Mouse (Mus musculus): ENCODE data around the gene Cabcoco1. TPM values are rescaled to one million over a fixed set of nuclear protein-coding genes. Genes with fewer than 3 reads are reported as not detected.

Gene Cabcoco1
- 56.6 and 59.1 TPM in 2 replicates for polyA plus RNA-seq (2012; rRNA removed)

DNA sequence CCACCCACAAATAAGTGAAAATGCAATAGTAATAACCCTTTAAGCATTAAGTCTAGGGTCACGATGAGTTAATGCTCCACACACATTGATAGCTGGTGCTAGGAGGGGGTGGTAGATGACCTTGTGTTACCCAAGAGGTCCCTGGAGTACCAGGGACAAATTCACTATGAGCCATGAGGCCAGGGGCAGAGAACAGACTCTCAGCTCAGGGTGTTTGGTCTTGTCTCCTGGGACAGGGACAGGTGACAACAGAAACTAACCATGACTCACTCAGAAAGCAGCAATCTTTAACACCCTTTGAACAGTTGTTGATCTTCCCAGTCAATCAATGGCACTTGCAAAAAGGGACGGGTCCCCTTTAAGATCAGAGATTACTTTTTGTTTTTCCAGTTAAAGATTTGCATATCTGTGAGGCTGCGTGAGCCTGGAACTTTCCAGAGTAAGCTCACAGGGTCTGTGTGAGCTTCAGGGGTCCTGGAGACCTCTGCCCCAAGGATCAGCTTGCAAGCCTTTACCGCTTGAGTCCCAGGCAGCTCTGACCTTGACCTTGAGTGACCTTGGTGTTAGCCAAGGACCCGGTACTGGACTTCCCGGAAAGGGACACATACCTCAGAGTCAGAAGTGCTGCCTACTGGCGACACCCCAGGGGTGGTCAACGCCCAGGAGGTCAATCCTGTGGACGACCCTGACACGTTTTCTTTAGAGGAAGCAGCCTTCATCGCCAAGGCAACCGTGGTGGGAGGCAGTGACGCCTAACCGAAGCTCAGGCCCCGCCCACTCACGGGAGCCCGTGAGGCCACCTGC, at the start of gene Cabcoco1:
Gene Cabcoco1 (minus strand): TSS at position 758 of the 804 bp plus-strand sequence.
- H3K4me3 ChIP-seq (ENCODE audit: control insufficient read depth, low read depth, low read length), result peak within 1 kb of the TSS; percentile 94
- TF ChIP-seq POLR2A (IDR thresholded peaks at IDR 0.05; ENCODE audit: control insufficient read depth, low read depth, low read length), result peak; percentile 87
- no peak for TF ChIP-seq CTCF (IDR thresholded peaks at IDR 0.05; ENCODE audit: control insufficient read depth, insufficient read depth, insufficient replicate concordance, low read depth, low read length)
- H3K27me3 ChIP-seq (ENCODE audit: control insufficient read depth, insufficient read depth, low read length), result no peaks in the 10 kb centered on the region
- no peaks in the 10 kb centered on the region; the same call in 1 of the 2 replicates for H3K36me3 ChIP-seq (ENCODE audit: control insufficient read depth, insufficient read depth, low read length)
- H3K27ac ChIP-seq (ENCODE audit: control insufficient read depth, insufficient read depth, low read depth, low read length), result peak within 1 kb of the TSS; percentile 94
- H3K4me1 ChIP-seq (ENCODE audit: control insufficient read depth, insufficient read depth, low read length), result peaks cover 9% of the 10 kb centered on the region

DNA sequence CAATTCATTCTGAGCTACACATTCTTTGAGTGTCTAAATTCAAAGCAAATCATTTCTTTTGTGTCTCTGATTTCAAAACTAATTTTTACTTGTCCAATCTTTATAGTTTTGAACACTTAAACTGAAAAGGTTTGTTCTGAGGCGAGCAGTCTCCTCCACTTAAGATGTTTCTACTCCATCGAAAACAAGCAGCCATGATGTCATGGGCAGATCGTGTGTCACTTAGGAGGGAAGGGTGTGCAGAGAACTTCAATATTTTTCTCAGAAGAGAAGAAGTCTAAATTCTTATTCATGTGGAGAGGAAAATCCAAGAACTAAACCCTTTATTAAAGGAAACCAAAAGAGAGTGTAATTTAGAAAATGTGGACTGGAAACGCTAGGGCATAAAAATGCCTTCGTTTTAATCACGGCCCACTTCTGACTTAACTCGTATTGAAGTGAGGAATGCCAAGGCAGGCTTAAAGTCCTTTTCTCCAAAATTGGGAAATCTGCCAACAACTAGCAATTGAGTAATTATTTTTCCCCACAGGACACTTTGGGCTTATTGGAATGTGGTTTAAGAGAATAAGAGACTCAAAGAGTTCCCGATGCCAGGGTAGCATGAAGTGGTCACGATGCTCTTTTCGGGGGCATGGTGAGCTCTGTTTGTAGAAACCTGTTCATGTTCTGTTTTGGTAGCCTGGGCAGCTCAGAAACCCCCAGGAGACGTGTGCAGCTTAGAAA, 48.0 kb upstream of the Cabcoco1 start:
- Histone ChIP-seq H3K4me3 (ENCODE audit: control insufficient read depth, low read depth, low read length) (no peak overlapping the region), H3K36me3 (ENCODE audit: control insufficient read depth, insufficient read depth, low read length) (no peaks in the 10 kb centered on the region), H3K27me3 (ENCODE audit: control insufficient read depth, insufficient read depth, low read length) (no peaks in the 10 kb centered on the region), H3K4me1 (ENCODE audit: control insufficient read depth, insufficient read depth, low read length) (no peaks in the 10 kb centered on the region), H3K27ac (ENCODE audit: control insufficient read depth, insufficient read depth, low read depth, low read length) (no peak overlapping the region)
- TF ChIP-seq POLR2A (IDR thresholded peaks at IDR 0.05; ENCODE audit: control insufficient read depth, low read depth, low read length) (no peak), CTCF (IDR thresholded peaks at IDR 0.05; ENCODE audit: control insufficient read depth, insufficient read depth, insufficient replicate concordance, low read depth, low read length) (no peak)

DNA sequence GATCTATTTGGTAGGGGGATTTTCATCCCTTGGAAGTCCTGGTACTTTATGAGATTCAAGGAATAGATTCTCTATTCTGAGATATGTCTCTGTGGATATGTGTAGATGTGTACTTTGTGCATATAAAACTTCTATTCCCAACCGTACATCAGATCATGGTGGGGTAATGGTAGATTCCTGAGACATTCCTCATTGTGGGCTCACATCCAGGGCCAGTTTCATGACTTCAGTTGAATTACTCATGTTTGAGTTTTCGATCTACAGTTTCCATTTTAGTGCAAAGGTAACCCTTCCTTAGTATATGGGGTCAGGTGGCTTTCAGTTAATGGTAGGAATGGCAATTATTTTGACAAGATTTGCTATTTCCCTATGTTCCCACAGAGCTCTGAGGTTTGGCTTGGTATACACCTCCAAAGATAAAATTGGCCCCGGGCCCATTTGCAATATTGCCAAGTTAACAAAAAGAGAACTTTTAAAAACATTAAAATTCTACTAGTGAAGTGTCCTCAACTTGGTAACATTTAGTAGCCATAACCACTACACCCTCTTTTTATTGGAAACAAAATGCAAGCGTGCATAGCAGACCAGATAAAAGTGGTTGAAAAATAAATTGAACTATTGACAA, 45.8 kb upstream of the Cabcoco1 start:
- no peaks in the 10 kb centered on the region for H3K4me1 ChIP-seq (ENCODE audit: control insufficient read depth, insufficient read depth, low read length)
- no peak overlapping the region for H3K4me3 ChIP-seq (ENCODE audit: control insufficient read depth, low read depth, low read length)
- H3K27me3 ChIP-seq (ENCODE audit: control insufficient read depth, insufficient read depth, low read length), result no peaks in the 10 kb centered on the region
- no peak overlapping the region for H3K27ac ChIP-seq (ENCODE audit: control insufficient read depth, insufficient read depth, low read depth, low read length)
- no peaks in the 10 kb centered on the region for H3K36me3 ChIP-seq (ENCODE audit: control insufficient read depth, insufficient read depth, low read length)
- TF ChIP-seq CTCF (IDR thresholded peaks at IDR 0.05; ENCODE audit: control insufficient read depth, insufficient read depth, insufficient replicate concordance, low read depth, low read length), result no peak
- no peak for TF ChIP-seq POLR2A (IDR thresholded peaks at IDR 0.05; ENCODE audit: control insufficient read depth, low read depth, low read length)

DNA sequence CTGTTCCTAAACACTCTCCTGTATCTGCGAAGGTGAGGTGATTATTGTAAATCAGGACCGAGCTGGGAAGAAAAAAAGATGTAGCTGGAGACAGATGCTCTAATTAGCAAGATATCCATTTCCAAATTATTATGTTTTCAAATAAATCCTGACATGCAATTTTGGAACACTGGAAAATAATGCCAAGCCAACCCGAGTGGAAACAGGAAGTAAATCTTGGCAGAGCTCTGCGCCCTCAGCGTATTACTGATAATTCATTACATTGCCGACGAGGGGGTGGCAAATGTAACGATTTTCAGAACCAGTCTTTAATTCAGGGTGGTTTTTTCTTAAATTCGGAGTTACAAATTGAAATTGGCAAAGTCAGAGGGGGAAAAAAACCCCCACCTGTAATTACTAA, 35.6 kb upstream of the Cabcoco1 start:
- TF ChIP-seq CTCF (IDR thresholded peaks at IDR 0.05; ENCODE audit: control insufficient read depth, insufficient read depth, insufficient replicate concordance, low read depth, low read length) (no peak), POLR2A (IDR thresholded peaks at IDR 0.05; ENCODE audit: control insufficient read depth, low read depth, low read length) (no peak)
- peak overlapping the region; percentile 75 for H3K4me3 ChIP-seq (ENCODE audit: control insufficient read depth, low read depth, low read length)

DNA sequence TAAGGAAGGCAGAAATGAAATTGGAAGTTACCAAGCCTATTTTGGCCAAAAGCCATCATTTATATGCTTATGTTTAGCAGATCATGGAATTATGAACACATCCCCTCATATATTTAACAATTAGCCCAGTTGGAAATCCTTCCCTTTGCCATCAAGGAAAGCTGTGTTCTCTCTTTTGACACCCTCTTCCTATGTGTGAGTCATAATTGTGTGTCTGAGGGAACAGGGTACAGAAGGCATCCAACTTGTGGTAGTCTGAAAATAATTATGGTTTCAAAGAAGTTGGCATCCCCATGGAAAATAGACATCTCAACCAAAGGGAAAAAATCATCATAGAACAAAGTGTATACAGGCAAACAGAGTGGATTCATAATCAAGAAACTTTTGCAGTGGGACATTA, 26.5 kb upstream of the Cabcoco1 start:
- TF ChIP-seq POLR2A (IDR thresholded peaks at IDR 0.05; ENCODE audit: control insufficient read depth, low read depth, low read length), result no peak
- no peak for TF ChIP-seq CTCF (IDR thresholded peaks at IDR 0.05; ENCODE audit: control insufficient read depth, insufficient read depth, insufficient replicate concordance, low read depth, low read length)
- Histone ChIP-seq H3K4me1 (ENCODE audit: control insufficient read depth, insufficient read depth, low read length) (no peaks in the 10 kb centered on the region), H3K4me3 (ENCODE audit: control insufficient read depth, low read depth, low read length) (no peak overlapping the region), H3K36me3 (ENCODE audit: control insufficient read depth, insufficient read depth, low read length) (no peaks in the 10 kb centered on the region), H3K27me3 (ENCODE audit: control insufficient read depth, insufficient read depth, low read length) (no peaks in the 10 kb centered on the region), H3K27ac (ENCODE audit: control insufficient read depth, insufficient read depth, low read depth, low read length) (no peak overlapping the region)

More for the DNA sequence above, 35.6 kb upstream of the Cabcoco1 start:
- H3K27me3 ChIP-seq (ENCODE audit: control insufficient read depth, insufficient read depth, low read length), result no peaks in the 10 kb centered on the region
- no peaks in the 10 kb centered on the region for H3K36me3 ChIP-seq (ENCODE audit: control insufficient read depth, insufficient read depth, low read length)
- no peak overlapping the region for H3K27ac ChIP-seq (ENCODE audit: control insufficient read depth, insufficient read depth, low read depth, low read length)
- H3K4me1 ChIP-seq (ENCODE audit: control insufficient read depth, insufficient read depth, low read length), result peaks cover 8% of the 10 kb centered on the region

DNA sequence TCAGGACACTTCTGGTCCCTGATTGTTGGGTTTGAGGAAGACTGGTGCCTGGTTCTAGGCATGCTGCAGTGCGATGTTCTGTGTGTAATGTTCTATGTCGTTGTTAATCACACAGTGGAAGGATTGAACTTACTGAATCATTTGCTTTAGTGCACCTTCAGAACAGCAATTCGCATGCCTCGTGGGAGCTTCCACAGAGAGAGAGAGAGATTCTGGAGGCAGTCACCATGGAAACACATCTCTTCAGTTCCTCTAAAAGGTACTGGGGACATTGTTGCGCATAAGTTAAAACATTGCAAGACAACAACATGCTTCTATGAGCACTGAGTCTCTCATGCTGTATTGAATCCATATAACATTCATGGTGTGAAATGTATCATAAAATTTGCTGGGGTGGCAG, 20.6 kb upstream of the Cabcoco1 start:
- Histone ChIP-seq H3K36me3 (ENCODE audit: control insufficient read depth, insufficient read depth, low read length) (no peaks in the 10 kb centered on the region), H3K4me1 (ENCODE audit: control insufficient read depth, insufficient read depth, low read length) (no peaks in the 10 kb centered on the region)
- no peak for TF ChIP-seq POLR2A (IDR thresholded peaks at IDR 0.05; ENCODE audit: control insufficient read depth, low read depth, low read length)
- TF ChIP-seq CTCF (IDR thresholded peaks at IDR 0.05; ENCODE audit: control insufficient read depth, insufficient read depth, insufficient replicate concordance, low read depth, low read length), result no peak

DNA sequence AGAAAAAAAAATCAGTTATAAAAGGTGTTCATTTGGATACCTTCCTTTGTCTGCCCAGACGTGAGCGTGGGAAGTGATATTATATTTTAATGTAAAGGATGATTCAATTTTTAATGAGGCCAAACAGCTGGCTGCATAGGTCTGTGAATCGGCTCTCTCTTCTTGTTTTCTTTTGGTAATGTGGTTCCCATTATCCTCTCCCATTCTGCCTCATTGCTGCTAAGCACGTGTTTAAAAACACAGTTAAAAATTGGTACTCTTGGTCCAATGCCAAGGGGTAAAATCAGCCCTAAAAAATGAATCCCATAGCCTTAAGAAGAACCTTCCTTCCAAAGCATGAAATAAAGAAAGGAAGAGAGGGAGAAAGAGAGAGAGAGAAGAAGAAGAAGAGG, 17.1 kb upstream of the Cabcoco1 start:
- no peak overlapping the region for H3K4me3 ChIP-seq (ENCODE audit: control insufficient read depth, low read depth, low read length)
- no peaks in the 10 kb centered on the region for H3K27me3 ChIP-seq (ENCODE audit: control insufficient read depth, insufficient read depth, low read length)
- H3K27ac ChIP-seq (ENCODE audit: control insufficient read depth, insufficient read depth, low read depth, low read length), result no peak overlapping the region

More for the DNA sequence above, 20.6 kb upstream of the Cabcoco1 start:
- Histone ChIP-seq H3K27ac (ENCODE audit: control insufficient read depth, insufficient read depth, low read depth, low read length) (no peak overlapping the region), H3K27me3 (ENCODE audit: control insufficient read depth, insufficient read depth, low read length) (no peaks in the 10 kb centered on the region), H3K4me3 (ENCODE audit: control insufficient read depth, low read depth, low read length) (no peak overlapping the region)

More for the DNA sequence above, 17.1 kb upstream of the Cabcoco1 start:
- no peaks in the 10 kb centered on the region for H3K4me1 ChIP-seq (ENCODE audit: control insufficient read depth, insufficient read depth, low read length)
- TF ChIP-seq POLR2A (IDR thresholded peaks at IDR 0.05; ENCODE audit: control insufficient read depth, low read depth, low read length) (no peak), CTCF (IDR thresholded peaks at IDR 0.05; ENCODE audit: control insufficient read depth, insufficient read depth, insufficient replicate concordance, low read depth, low read length) (no peak)
- no peaks in the 10 kb centered on the region for H3K36me3 ChIP-seq (ENCODE audit: control insufficient read depth, insufficient read depth, low read length)
